Mouse (Mus musculus): ENCODE results near the gene Olfr805. TPM values are rescaled to one million over a fixed set of nuclear protein-coding genes. Genes with fewer than 3 reads are reported as not detected.

Olfr805 gene
- not detected for total RNA-seq (2021)

GRCm38 (mm10) chr10:129729275-129729674, at the start of gene Olfr805:
Olfr805 (minus strand) TSS chr10:129729375.
- no peak for DNase-seq (ENCODE audit: low spot score in 2 of 2)
- intact Hi-C loops (cut with DNase I) = no loop called here

- intact Hi-C loops (cut with DNase I) = no loop called here
- no peak for DNase-seq (ENCODE audit: low spot score in 2 of 2)
Measured at GRCm38 (mm10) chr10:129778123-129778522, 48.9 kb upstream of the Olfr805 start.

DNA sequence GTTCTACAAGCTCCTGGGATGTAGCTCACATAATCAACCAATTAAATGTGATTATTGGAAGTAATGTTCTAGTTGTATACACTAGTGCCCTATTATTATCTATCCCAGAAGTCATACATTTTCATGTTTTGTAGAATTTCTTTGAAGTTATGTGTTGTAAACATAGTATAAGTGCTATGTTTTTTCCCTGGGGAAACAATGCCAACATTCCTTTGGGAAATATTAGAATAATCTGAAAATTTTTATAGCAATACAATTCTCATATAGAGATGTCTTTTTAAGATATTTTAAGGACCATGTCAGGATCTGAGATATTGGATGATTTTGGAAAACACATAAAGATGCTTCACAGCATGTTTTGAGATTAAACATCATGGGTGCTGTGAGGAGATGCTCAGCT, 45.2 kb upstream of the Olfr805 start, which contains the start of gene Olfr809:
Gene Olfr809, plus strand, starts transcription at position 301 of the 400 bp plus-strand sequence.
- DNase-seq (ENCODE audit: low spot score in 2 of 2) = no peak
- intact Hi-C loops (cut with DNase I) = no loop called here

DNA sequence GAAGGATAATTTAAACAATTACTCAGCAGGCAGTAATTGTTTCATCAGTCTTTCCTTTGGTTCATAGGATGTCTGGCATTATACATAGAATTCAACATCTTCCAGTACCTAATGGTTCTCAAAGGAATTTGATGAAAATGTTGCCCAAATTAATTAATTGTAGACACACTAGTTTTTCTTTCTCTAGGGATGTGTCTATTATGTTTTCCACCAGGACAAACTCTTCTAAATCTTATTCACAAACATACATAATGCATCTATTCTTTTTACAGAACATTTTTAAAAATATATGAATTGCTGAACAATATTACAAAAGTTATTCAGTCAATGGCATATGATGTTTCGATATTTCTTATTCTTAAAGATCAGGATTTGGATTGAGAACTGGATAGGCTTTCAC, 36.0 kb upstream of the Olfr805 start, which contains the start of gene Olfr808:
Gene Olfr808, plus strand, starts transcription at position 301 of the 400 bp plus-strand sequence.
- DNase-seq (ENCODE audit: low spot score in 2 of 2) = no peak
- intact Hi-C loops (cut with DNase I) = no loop called here

- intact Hi-C loops (cut with DNase I) = no loop called here
- DNase-seq (ENCODE audit: low spot score in 2 of 2) = no peak
Measured at GRCm38 (mm10) chr10:129757693-129758092, 28.5 kb upstream of the Olfr805 start, which contains the start of gene Olfr807. Olfr807 (minus strand) TSS chr10:129757793.

DNA sequence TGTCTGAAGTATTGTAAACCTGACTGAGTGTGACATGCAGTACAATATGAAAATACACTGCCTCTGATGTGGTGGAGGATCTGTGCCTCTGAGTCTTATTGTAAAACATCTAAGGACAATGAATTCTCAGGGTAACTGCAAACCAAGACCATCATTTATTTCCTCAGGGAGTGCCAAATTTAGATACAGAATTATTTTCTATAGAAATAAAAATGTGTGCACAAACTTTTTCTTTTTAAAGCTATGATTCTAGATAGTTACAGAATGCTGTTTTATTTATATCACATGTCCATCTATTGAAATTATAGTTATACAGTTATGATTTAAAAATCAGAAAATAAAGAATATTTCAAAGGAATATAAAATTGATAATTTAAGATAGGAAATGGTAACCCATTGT, 12.6 kb upstream of the Olfr805 start, which contains the start of gene Olfr806:
Gene Olfr806, minus strand, starts transcription at position 101 of the 400 bp plus-strand sequence.
- intact Hi-C loops (cut with DNase I) = no loop called here
- DNase-seq (ENCODE audit: low spot score in 2 of 2) = no peak

GRCm38 (mm10) chr10:129702910-129703309, 26.3 kb downstream of the Olfr805 start, which contains the start of gene Olfr804:
Olfr804 (plus strand) TSS chr10:129703210.
- no peak for DNase-seq (ENCODE audit: low spot score in 2 of 2)
- intact Hi-C loops (cut with DNase I) = no loop called here

DNA sequence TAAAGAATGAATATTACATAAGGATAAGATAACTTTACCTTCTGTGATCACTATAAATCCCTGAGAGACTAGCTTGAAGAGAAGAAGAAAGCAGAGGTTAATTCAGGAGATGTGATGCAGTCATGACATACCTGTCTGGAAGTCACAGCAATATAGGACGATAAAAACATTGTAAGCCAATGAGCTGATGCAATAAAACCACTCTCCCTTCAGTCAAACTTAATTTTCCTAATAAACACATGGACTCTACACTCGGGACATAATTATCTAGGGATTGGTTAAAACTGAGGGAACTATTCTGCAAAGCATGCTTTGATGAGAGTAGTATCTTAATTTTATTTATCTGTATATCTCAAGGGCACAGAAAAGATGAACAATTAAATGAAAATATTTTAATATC, 35.0 kb downstream of the Olfr805 start, which contains the start of gene Olfr803:
Gene Olfr803, minus strand, starts transcription at position 101 of the 400 bp plus-strand sequence.
- intact Hi-C loops (cut with DNase I) = no loop called here
- no peak for DNase-seq (ENCODE audit: low spot score in 2 of 2)

DNA sequence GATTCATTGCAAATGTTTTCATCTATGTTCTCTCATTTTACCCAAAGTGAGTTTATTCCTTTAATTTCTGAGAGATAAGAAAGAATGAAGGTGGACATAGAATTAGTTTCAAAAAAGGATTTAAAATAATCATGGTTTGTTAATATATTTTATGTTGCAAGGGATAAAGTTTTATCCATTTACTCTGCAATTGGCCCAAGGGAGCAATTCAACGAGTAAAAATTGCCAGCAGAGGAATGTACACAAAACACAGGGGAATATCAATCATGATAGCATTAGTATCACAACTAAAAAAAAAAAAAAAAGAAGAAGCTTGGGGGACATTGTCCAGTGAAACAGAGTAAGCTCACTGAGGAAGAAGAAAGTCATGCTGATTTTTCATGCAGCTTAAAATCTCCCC, 41.1 kb downstream of the Olfr805 start, which contains the start of gene Olfr802:
Gene Olfr802, minus strand, starts transcription at position 101 of the 400 bp plus-strand sequence.
- no peak for DNase-seq (ENCODE audit: low spot score in 2 of 2)
- intact Hi-C loops (cut with DNase I) = no loop called here

GRCm38 (mm10) chr10:129673765-129674164, 55.4 kb downstream of the Olfr805 start, which contains the start of gene Olfr801:
Olfr801 (minus strand) TSS chr10:129673865.
- intact Hi-C loops (cut with DNase I) = no loop called here

More at GRCm38 (mm10) chr10:129673765-129674164, 55.4 kb downstream of the Olfr805 start, which contains the start of gene Olfr801:
- DNase-seq (ENCODE audit: low spot score in 2 of 2) = no peak

Small RNA genes lying within 50 kb of the gene (microRNA-seq; reads per million reads assigned to microRNA genes)
- gene Gm24485 = not detected

Other genes with a start within 250 kb of the Olfr805 start
- gene Olfr789, start 244.6 kb downstream of the Olfr805 start, total RNA-seq (2021) = not detected
- gene Olfr790, start 230.9 kb downstream of the Olfr805 start, total RNA-seq (2021) = not detected
- not detected for gene Olfr791, start 207.6 kb downstream of the Olfr805 start, total RNA-seq (2021)
- not detected for gene Olfr792, start 190.2 kb downstream of the Olfr805 start, total RNA-seq (2021)
- not detected for gene Olfr794, start 161.7 kb downstream of the Olfr805 start, total RNA-seq (2021)
- not detected for gene Olfr796, start 116.8 kb downstream of the Olfr805 start, total RNA-seq (2021)
- gene Olfr798, start 101.4 kb downstream of the Olfr805 start, total RNA-seq (2021) = not detected
- not detected for gene Olfr799, start 91.9 kb downstream of the Olfr805 start, total RNA-seq (2021)
- not detected for gene Olfr800, start 71.7 kb downstream of the Olfr805 start, total RNA-seq (2021)
- not detected for gene Olfr801, start 55.5 kb downstream of the Olfr805 start, total RNA-seq (2021)
- gene Olfr802, start 41.2 kb downstream of the Olfr805 start, total RNA-seq (2021) = under 1 TPM; 0.07 to 0.15 TPM
- gene Olfr803, start 35.1 kb downstream of the Olfr805 start, total RNA-seq (2021) = not detected
- not detected for gene Olfr804, start 26.2 kb downstream of the Olfr805 start, total RNA-seq (2021)
- gene Olfr806, start 12.5 kb upstream of the Olfr805 start, total RNA-seq (2021) = not detected
- not detected for gene Olfr807, start 28.4 kb upstream of the Olfr805 start, total RNA-seq (2021)
- not detected for gene Olfr808, start 36.1 kb upstream of the Olfr805 start, total RNA-seq (2021)
- gene Olfr809, start 45.3 kb upstream of the Olfr805 start, total RNA-seq (2021) = not detected
- gene Olfr810, start 65.5 kb upstream of the Olfr805 start, total RNA-seq (2021) = not detected
- gene Olfr811, start 75.0 kb upstream of the Olfr805 start, total RNA-seq (2021) = not detected
- not detected for gene Olfr812, start 116.7 kb upstream of the Olfr805 start, total RNA-seq (2021)
- not detected for gene Olfr813, start 126.0 kb upstream of the Olfr805 start, total RNA-seq (2021)
- not detected for gene Olfr814, start 150.5 kb upstream of the Olfr805 start, total RNA-seq (2021)
- gene Olfr815, start 176.5 kb upstream of the Olfr805 start, total RNA-seq (2021) = not detected
- not detected for gene Olfr816, start 186.2 kb upstream of the Olfr805 start, total RNA-seq (2021)
- gene Olfr818, start 219.7 kb upstream of the Olfr805 start, total RNA-seq (2021) = not detected
- gene Olfr819, start 237.9 kb upstream of the Olfr805 start, total RNA-seq (2021) = not detected
- gene Olfr247, start 246.8 kb upstream of the Olfr805 start, total RNA-seq (2021) = not detected

Data from left cerebral cortex, postnatal 36 days (tissue).